Mouse (Mus musculus): Measurements from ENCODE around the gene Fgf16. TPM values are rescaled to one million over a fixed set of nuclear protein-coding genes. Genes with fewer than 3 reads are reported as not detected.

The Fgf16 gene
- polyA plus RNA-seq, 1 experiment from 2014 or later: not detected

- Histone ChIP-seq H3K4me2 (no peak overlapping the region), H3K36me3 (no peaks in the 10 kb centered on the region), H3K9me3 (no peaks in the 10 kb centered on the region), H3K9ac (no peak overlapping the region), H3K27ac (replicated peaks) (no peak overlapping the region), H3K4me1 (replicated peaks) (peaks cover 17% of the 10 kb centered on the region), H3K27me3 (peaks cover 57% of the 10 kb centered on the region), H3K4me3 (no peak overlapping the region)
- ATAC-seq (ENCODE audit: low read depth): no peak
- WGBS: 71% methylated on average over 3 of the region's 3 CpGs
Measured at GRCm38 (mm10) chrX:105767932-105768331, 3.9 kb downstream of the Fgf16 start.

GRCm38 (mm10) chrX:105773281-105773680 lies 9.2 kb downstream of the Fgf16 start:
- H3K36me3 ChIP-seq: no peaks in the 10 kb centered on the region
- H3K4me1 ChIP-seq (replicated peaks): no peaks in the 10 kb centered on the region
- no peak for ATAC-seq (ENCODE audit: low read depth)
- H3K9ac ChIP-seq: no peak overlapping the region
- 86% methylated on average over 5 of the region's 5 CpGs for WGBS
- peaks cover 15% of the 10 kb centered on the region for H3K27me3 ChIP-seq
- no peak overlapping the region for H3K4me2 ChIP-seq
- no peaks in the 10 kb centered on the region for H3K9me3 ChIP-seq
- no peak overlapping the region for H3K27ac ChIP-seq (replicated peaks)
- no peak overlapping the region for H3K4me3 ChIP-seq

DNA sequence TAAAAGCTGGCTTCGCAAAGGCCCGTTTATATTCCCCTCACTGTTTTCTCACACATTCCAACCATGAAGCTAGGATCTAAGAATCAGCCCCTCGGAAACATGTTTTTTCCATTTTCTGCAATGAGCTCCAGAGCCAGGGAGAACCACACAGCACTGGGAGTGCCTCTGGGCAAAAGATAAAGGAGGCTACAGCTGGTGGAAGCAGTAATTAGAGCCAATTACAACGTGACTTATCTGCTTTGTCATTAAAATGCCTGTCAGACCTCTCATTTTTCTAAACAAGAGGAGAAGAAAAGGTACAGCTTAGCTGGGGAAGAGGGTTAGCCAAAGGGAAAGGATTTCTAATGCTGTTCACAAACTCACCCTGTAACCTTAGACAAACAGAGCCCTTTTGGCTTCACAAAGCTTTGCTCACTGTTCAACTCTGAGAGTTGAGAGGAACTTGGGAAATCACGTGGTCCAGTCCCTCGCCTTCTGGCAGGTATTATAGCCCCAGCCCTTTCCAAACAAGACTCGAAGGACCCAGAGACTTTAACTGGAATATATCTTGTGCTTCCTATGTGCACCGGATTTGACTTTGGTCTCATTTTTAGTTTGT lies 30.8 kb downstream of the Fgf16 start:
- Histone ChIP-seq H3K4me1 (replicated peaks) (no peaks in the 10 kb centered on the region), H3K27me3 (peaks cover 15% of the 10 kb centered on the region; the same call in 1 of the 2 replicates), H3K4me2 (no peak overlapping the region), H3K36me3 (peaks cover 4% of the 10 kb centered on the region; the same call in 1 of the 2 replicates), H3K4me3 (no peak overlapping the region), H3K9me3 (no peaks in the 10 kb centered on the region), H3K9ac (no peak overlapping the region), H3K27ac (replicated peaks) (no peak overlapping the region)
- WGBS: 52% methylated on average over 8 of the region's 8 CpGs
- ATAC-seq (ENCODE audit: low read depth): 0 out of 2 replicates have a peak, but pooled peaks have one; percentile 43

GRCm38 (mm10) chrX:105824462-105824861 lies 60.4 kb downstream of the Fgf16 start:
- Histone ChIP-seq H3K4me1 (replicated peaks) (no peaks in the 10 kb centered on the region), H3K27ac (replicated peaks) (no peak overlapping the region), H3K36me3 (peaks cover 14% of the 10 kb centered on the region; the same call in 1 of the 2 replicates), H3K4me3 (no peak overlapping the region), H3K27me3 (0 out of 2 replicates have a peak, but pooled peaks cover 3% of the 10 kb centered on the region), H3K4me2 (no peak overlapping the region), H3K9ac (no peak overlapping the region), H3K9me3 (no peaks in the 10 kb centered on the region)
- no peak for ATAC-seq (ENCODE audit: low read depth)
- WGBS: 92% methylated on average over 5 of the region's 5 CpGs

Other genes starting within 250 kb of the Fgf16 start
- 197 and 234 TPM in 2 replicates for gene Atrx, start 165.1 kb downstream of the Fgf16 start, polyA plus RNA-seq (2015; fragmentation: Nextera tagmentation; extraction: Ambion mirVana)
- gene Magt1, start 247.6 kb downstream of the Fgf16 start, polyA plus RNA-seq (2015; fragmentation: Nextera tagmentation; extraction: Ambion mirVana): 27.3 and 34.4 TPM in 2 replicates

Measured in neural tube, embryonic 13.5 days (tissue).